Mouse (Mus musculus) brown adipose tissue, adult 24 weeks (tissue): Measurements from ENCODE around the gene Tmem117. TPM values are rescaled to one million over a fixed set of nuclear protein-coding genes. Genes with fewer than 3 reads are reported as not detected.

Source experiments
- H3K27ac ChIP-seq: fragments of 200-500 bp; replicated peaks from 2 replicates; pipeline ENCODE4 v1.5.1; 2012; ENCODE audit warnings: low read depth, mild to moderate bottlenecking, low read length
- H3K4me1 ChIP-seq: fragments of 200-500 bp; 2 replicates; pipeline ENCODE4 v1.6.1; 2012; ENCODE audit warnings: low read length, mixed read lengths; ENCODE audit not compliant: control insufficient read depth, insufficient read depth, insufficient read length
- H3K4me3 ChIP-seq: fragments of 200-500 bp; 2 replicates; pipeline ENCODE4 v1.5.1; 2012; ENCODE audit warnings: low read depth, mild to moderate bottlenecking, low read length, moderate library complexity; ENCODE audit not compliant: insufficient read depth
- polyA plus RNA-seq: library from polyadenylated mRNA; stranded (reverse); fragments of >200 nt; gene quantifications from 2 replicates; pipeline ENCODE4 v1.2.4, GENCODE M21; 2012; ENCODE audit not compliant: missing spikeins, insufficient read depth, insufficient read length

Gene Tmem117
- polyA plus RNA-seq, 1 experiment, result not detected

- no peaks in the 10 kb centered on the region for H3K4me1 ChIP-seq
- H3K27ac ChIP-seq, result no peak overlapping the region
- no peak overlapping the region for H3K4me3 ChIP-seq
Measured at GRCm38 (mm10) chr15:95137018-95137810, 508.2 kb downstream of the Tmem117 start.

DNA sequence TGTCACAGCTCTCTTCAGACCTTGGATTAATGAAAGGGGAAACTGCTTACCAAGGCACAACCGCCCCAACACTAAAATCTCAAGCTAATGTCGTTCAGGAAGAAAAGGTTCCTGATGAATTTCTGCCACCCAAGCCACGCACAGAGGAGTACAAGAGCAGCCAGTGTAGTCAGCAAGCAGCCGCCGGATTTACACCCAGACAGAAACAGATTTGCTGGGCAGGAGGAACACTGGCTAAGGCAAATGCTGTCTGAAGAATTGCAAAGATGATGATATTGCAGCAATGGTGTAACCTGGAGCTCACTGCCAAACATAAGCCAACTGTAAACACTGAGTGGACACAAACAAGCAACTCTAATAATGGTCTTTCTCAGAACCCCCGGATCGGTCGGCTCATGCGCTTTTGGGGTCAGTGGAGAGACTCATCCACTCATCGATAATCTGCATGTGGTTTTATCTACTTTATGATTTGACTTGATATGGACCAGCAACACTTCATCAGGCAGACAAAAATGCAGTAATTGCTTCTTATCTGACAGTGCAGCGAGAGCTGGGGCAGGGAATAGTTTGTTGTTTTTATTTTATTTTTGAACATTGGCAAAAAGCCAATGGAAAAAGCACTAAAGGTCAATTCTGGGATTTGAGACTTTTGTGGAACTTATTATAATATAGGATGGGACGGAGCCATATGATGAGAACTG, 509.8 kb downstream of the Tmem117 start:
- Histone ChIP-seq H3K27ac (no peak overlapping the region), H3K4me1 (no peaks in the 10 kb centered on the region), H3K4me3 (no peak overlapping the region)

- Histone ChIP-seq H3K27ac (no peak overlapping the region), H3K4me3 (no peak overlapping the region)
Measured at GRCm38 (mm10) chr15:95144131-95144530, 515.1 kb downstream of the Tmem117 start.

GRCm38 (mm10) chr15:95145118-95145517, 516.1 kb downstream of the Tmem117 start:
- H3K4me3 ChIP-seq, result no peak overlapping the region

More at GRCm38 (mm10) chr15:95144131-95144530, 515.1 kb downstream of the Tmem117 start:
- H3K4me1 ChIP-seq, result no peaks in the 10 kb centered on the region

More at GRCm38 (mm10) chr15:95145118-95145517, 516.1 kb downstream of the Tmem117 start:
- Histone ChIP-seq H3K27ac (no peak overlapping the region), H3K4me1 (no peaks in the 10 kb centered on the region)

Other genes with a start within 250 kb of the Tmem117 start
- gene Adamts20, start 163.8 kb upstream of the Tmem117 start, polyA plus RNA-seq, result not detected in 2 replicates
- gene Pus7l, start 85.7 kb upstream of the Tmem117 start, polyA plus RNA-seq, result 1.7 TPM in 2 replicates
- gene Irak4, start 85.6 kb upstream of the Tmem117 start, polyA plus RNA-seq, result 5.7 and 6.0 TPM in 2 replicates
- 40.7 and 53.0 TPM in 2 replicates for gene Twf1, start 39.3 kb upstream of the Tmem117 start, polyA plus RNA-seq